Mouse (Mus musculus): ENCODE results near the gene Trim14.

DNA sequence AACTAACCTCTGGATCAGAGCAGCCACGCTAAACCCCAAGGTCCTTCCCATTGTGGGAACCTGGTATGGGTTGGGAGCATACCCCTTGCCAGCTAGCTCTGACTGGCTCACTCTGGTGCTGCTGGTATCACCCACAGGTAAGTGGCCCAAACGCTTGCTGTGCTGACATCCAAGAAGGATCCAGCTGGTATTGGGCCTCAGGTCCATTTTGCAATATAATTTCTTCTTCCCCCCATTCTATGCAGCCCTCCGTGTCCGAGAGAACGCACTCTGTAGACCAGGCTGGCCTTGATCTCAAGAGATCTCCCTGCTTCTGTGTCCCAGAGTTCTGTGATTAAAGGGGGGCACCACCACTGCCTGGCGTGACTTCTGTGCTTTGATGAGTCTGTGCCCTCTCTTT is 42.9 kb downstream of the Trim14 start:
- no peak for TF ChIP-seq EP300 (optimal IDR thresholded peaks at IDR 0.05)
- TF ChIP-seq CTCF (IDR thresholded peaks at IDR 0.05; ENCODE audit: low read depth) = no peak
